Mouse (Mus musculus) midbrain, postnatal 0 days (tissue): ENCODE measurements at regions not wholly inside any gene's neighbourhood (a gene's known extent, or its start where the extent isn't known, plus 50 kb on each side); places are given as distances from the start of the nearest gene placed in this dataset.
A peak's percentile ranks its signal among the peaks of the same experiment; 100 is the strongest.

Experiments
- ATAC-seq: fragments of 200-750 bp; cut with Nextera tagmentation; 2 replicates; pipeline ENCODE4 v1.8.0; 2017; ENCODE audit warnings: moderate number of reproducible peaks, mild to moderate bottlenecking, moderate TSS enrichment, moderate library complexity; ENCODE audit not compliant: low FRiP score
- DNase-seq: peaks from one replicate; pipeline ENCODE4 v3.0.0-alpha.2; 2015; ENCODE audit warnings: low spot score
- H3K27ac ChIP-seq: fragments of 300-500 bp; sonication (generic); 2 replicates; pipeline ENCODE4 v1.5.1; 2014; ENCODE audit warnings: low read depth, mild to moderate bottlenecking, low read length, mixed read lengths
- H3K27me3 ChIP-seq: fragments of 300-500 bp; sonication (generic); 2 replicates; pipeline ENCODE4 v1.6.1; 2014; ENCODE audit warnings: low read length, control low read depth, mixed read lengths; ENCODE audit not compliant: insufficient read depth
- H3K36me3 ChIP-seq: fragments of 300-500 bp; sonication (generic); 2 replicates; pipeline ENCODE4 v1.6.1; 2014; ENCODE audit warnings: low read length, control low read depth, mixed read lengths; ENCODE audit not compliant: insufficient read depth
- H3K4me1 ChIP-seq: fragments of 300-500 bp; sonication (generic); 2 replicates; pipeline ENCODE4 v1.6.1; 2014; ENCODE audit warnings: mild to moderate bottlenecking, control low read depth, antibody characterized with exemption, low read length, mixed read lengths; ENCODE audit not compliant: insufficient read depth
- H3K4me2 ChIP-seq: fragments of 300-500 bp; sonication (generic); 2 replicates; pipeline ENCODE4 v1.6.1; 2014; ENCODE audit warnings: low read depth, mild to moderate bottlenecking, low read length, mixed read lengths; ENCODE audit not compliant: poor library complexity, severe bottlenecking
- H3K4me3 ChIP-seq: fragments of 300-500 bp; sonication (generic); 2 replicates; pipeline ENCODE4 v1.5.1; 2014; ENCODE audit warnings: low read depth, mild to moderate bottlenecking, low read length, moderate library complexity
- H3K9ac ChIP-seq: fragments of 300-500 bp; sonication (generic); replicated peaks from 2 replicates; pipeline ENCODE4 v1.6.1; 2014; ENCODE audit warnings: mild to moderate bottlenecking, low read length, moderate library complexity, mixed read lengths; ENCODE audit not compliant: poor library complexity, severe bottlenecking
- H3K9me3 ChIP-seq: fragments of 300-500 bp; sonication (generic); 2 replicates; pipeline ENCODE4 v1.6.1; 2016; ENCODE audit warnings: low read length, control low read depth
- CTCF ChIP-seq: IDR thresholded peaks from 2 replicates; pipeline ENCODE4 v1.5.1; 2016; ENCODE audit warnings: antibody characterized with exemption, mild to moderate bottlenecking
- WGBS: fragments of 180-500 bp; shearing (Covaris S2); extraction: QIAGEN DNeasy Blood & Tissue Kit; methylation state at CpG from one replicate; pipeline ENCODE4 v1.1.7; 2014; 5-methylcytosine and 5-hydroxymethylcytosine counted together

GRCm38 (mm10) chr12:15161864-15162263 lies 654.9 kb downstream of the Trib2 start:
- DNase-seq, result peak; percentile 26
- 46% methylated on average over 3 of the region's 3 CpGs for WGBS
- Histone ChIP-seq H3K4me1 (no peaks in the 10 kb centered on the region), H3K36me3 (no peaks in the 10 kb centered on the region), H3K27me3 (no peaks in the 10 kb centered on the region), H3K4me2 (no peak overlapping the region), H3K27ac (no peak overlapping the region), H3K9ac (no peak overlapping the region), H3K4me3 (no peak overlapping the region), H3K9me3 (no peaks in the 10 kb centered on the region)
- no peak for TF ChIP-seq CTCF
- ATAC-seq, result no peak

- no peaks in the 10 kb centered on the region for H3K27me3 ChIP-seq
- H3K9me3 ChIP-seq, result no peaks in the 10 kb centered on the region
- no peak overlapping the region for H3K4me3 ChIP-seq
- 92% methylated on average over 2 of the region's 2 CpGs for WGBS
- DNase-seq, result no peak
- H3K9ac ChIP-seq, result no peak overlapping the region
- no peak overlapping the region for H3K4me2 ChIP-seq
- no peaks in the 10 kb centered on the region for H3K4me1 ChIP-seq
- H3K36me3 ChIP-seq, result no peaks in the 10 kb centered on the region
- no peak overlapping the region for H3K27ac ChIP-seq
- no peak for ATAC-seq
- no peak for TF ChIP-seq CTCF
These were observed 656.2 kb downstream of the Trib2 start for GRCm38 (mm10) chr12:15160478-15160998.

- no peak overlapping the region for H3K4me2 ChIP-seq
- no peaks in the 10 kb centered on the region for H3K27me3 ChIP-seq
- H3K9ac ChIP-seq, result no peak overlapping the region
- H3K27ac ChIP-seq, result no peak overlapping the region
- no peak for ATAC-seq
- TF ChIP-seq CTCF, result no peak
- no peak overlapping the region for H3K4me3 ChIP-seq
- H3K4me1 ChIP-seq, result no peaks in the 10 kb centered on the region
- DNase-seq, result no peak
- no peaks in the 10 kb centered on the region for H3K9me3 ChIP-seq
- 80% methylated on average over 2 of the region's 2 CpGs for WGBS
- no peaks in the 10 kb centered on the region for H3K36me3 ChIP-seq
These were observed 670.3 kb downstream of the Trib2 start for GRCm38 (mm10) chr12:15146398-15146797.

GRCm38 (mm10) chr12:15137039-15137438 lies 679.7 kb downstream of the Trib2 start:
- Histone ChIP-seq H3K9me3 (no peaks in the 10 kb centered on the region), H3K27me3 (no peaks in the 10 kb centered on the region), H3K9ac (no peak overlapping the region), H3K4me1 (no peaks in the 10 kb centered on the region), H3K36me3 (no peaks in the 10 kb centered on the region), H3K4me2 (no peak overlapping the region), H3K27ac (no peak overlapping the region), H3K4me3 (no peak overlapping the region)
- ATAC-seq, result no peak
- DNase-seq, result no peak
- TF ChIP-seq CTCF, result no peak
- 40% methylated on average over 5 of the region's 5 CpGs for WGBS

- Histone ChIP-seq H3K9ac (no peak overlapping the region), H3K4me2 (no peak overlapping the region), H3K4me1 (no peaks in the 10 kb centered on the region), H3K27me3 (no peaks in the 10 kb centered on the region), H3K27ac (no peak overlapping the region), H3K9me3 (no peaks in the 10 kb centered on the region), H3K36me3 (no peaks in the 10 kb centered on the region), H3K4me3 (no peak overlapping the region)
- TF ChIP-seq CTCF, result no peak
- WGBS, result 77% methylated on average over 3 of the region's 3 CpGs
- no peak for ATAC-seq
- peak; percentile 57 for DNase-seq
These were observed 692.5 kb downstream of the Trib2 start for GRCm38 (mm10) chr12:15124179-15124578.

GRCm38 (mm10) chr12:15122586-15123212 lies 694.0 kb downstream of the Trib2 start:
- no peaks in the 10 kb centered on the region for H3K9me3 ChIP-seq
- H3K27ac ChIP-seq, result no peak overlapping the region
- H3K4me1 ChIP-seq, result no peaks in the 10 kb centered on the region
- H3K9ac ChIP-seq, result no peak overlapping the region
- ATAC-seq (no peak), DNase-seq (no peak)
- H3K4me3 ChIP-seq, result no peak overlapping the region
- no peaks in the 10 kb centered on the region for H3K36me3 ChIP-seq
- no peaks in the 10 kb centered on the region for H3K27me3 ChIP-seq
- 80% methylated on average over 4 of the region's 4 CpGs for WGBS
- H3K4me2 ChIP-seq, result no peak overlapping the region
- no peak for TF ChIP-seq CTCF
